ENCODE assay signal across 11 mouse cellular contexts in the genomic region with DNA sequence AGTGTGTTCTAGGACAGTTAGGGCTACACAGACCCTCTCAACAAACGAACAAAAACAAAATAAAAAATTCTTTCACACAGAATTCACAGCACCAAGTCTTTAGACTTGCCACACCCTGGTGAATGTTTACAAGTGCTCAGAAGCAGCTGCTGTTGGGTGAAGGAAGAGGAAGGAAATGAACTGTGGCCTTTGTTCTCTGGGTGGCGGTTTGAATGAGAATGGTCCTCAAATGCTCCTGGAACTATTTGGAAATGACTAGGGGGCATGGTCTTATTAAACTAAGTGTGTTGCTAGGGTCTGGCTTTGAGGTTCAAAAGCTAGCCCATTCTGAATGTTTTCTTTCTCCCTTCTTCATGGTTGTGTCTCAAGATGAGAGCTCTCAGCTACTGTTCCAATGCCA. TPM values are rescaled to one million over a fixed set of nuclear protein-coding genes. Genes with fewer than 3 reads are reported as not detected.
DNase-seq lines count a peak whose midpoint lies in the region; ATAC-seq and TF ChIP-seq lines count a peak whose summit lies in the region.
"Had no signal": no experiment of that assay in that cellular context is flagged by ENCODE, and none has a peak within 500 bp of the region (broad histone marks: within the 10 kb centered on the region; RNA-seq: fewer than 3 reads in every experiment).

No protein-coding gene starts in this region.

- ATAC-seq in lung, postnatal 0 days, result 0 out of 2 replicates have a peak, but pooled peaks have one; percentile 45

- peak; percentile 63 for DNase-seq in lung, postnatal 0 days (ENCODE audit: low spot score)
- DNase-seq in lung, postnatal 14 days, result no peak
- DNase-seq in ZHBTc4 (ENCODE audit: low read depth, low spot score), result peak; percentile 87
- DNase-seq in lung, postnatal 25 days (ENCODE audit: low spot score), result peak; percentile 64
- peak; percentile 43 to 53 for DNase-seq in thymus, postnatal 36 days
- no peak for DNase-seq in embryo, embryonic 9.5 days (ENCODE audit: extremely low spot score)
- DNase-seq in layer of hippocampus, adult 9-10 months (ENCODE audit: low spot score), result no peak
- DNase-seq: cerebellum, adult 11-12 months had no signal

- WGBS in lung, postnatal 0 days, result 25% methylated on average over 2 of the region's 2 CpGs

- no peaks in the 10 kb centered on the region for H3K36me3 ChIP-seq in lung, postnatal 0 days (ENCODE audit: insufficient read depth, low read length)
- H3K36me3 ChIP-seq: embryonic facial prominence, embryonic 15.5 days; hindbrain, embryonic 13.5 days; liver, embryonic 15.5 days had no signal

- no peaks in the 10 kb centered on the region for H3K27me3 ChIP-seq in lung, postnatal 0 days (replicated peaks; ENCODE audit: insufficient read depth, low read length)
- H3K27me3 ChIP-seq: embryonic facial prominence, embryonic 15.5 days; hindbrain, embryonic 13.5 days; liver, embryonic 15.5 days had no signal

- H3K9me3 ChIP-seq in lung, postnatal 0 days (ENCODE audit: low read length), result no peaks in the 10 kb centered on the region
- H3K9me3 ChIP-seq: embryonic facial prominence, embryonic 15.5 days; hindbrain, embryonic 13.5 days; liver, embryonic 15.5 days had no signal

- H3K4me2 ChIP-seq in lung, postnatal 0 days (replicated peaks; ENCODE audit: low read depth, low read length), result no peak overlapping the region
- H3K4me2 ChIP-seq: embryonic facial prominence, embryonic 15.5 days; hindbrain, embryonic 13.5 days; liver, embryonic 15.5 days had no signal

- no peak overlapping the region for H3K4me3 ChIP-seq in lung, postnatal 0 days (ENCODE audit: low read depth, low read length)
- H3K4me3 ChIP-seq: embryonic facial prominence, embryonic 15.5 days; hindbrain, embryonic 13.5 days; liver, embryonic 15.5 days had no signal

- H3K4me1 ChIP-seq in lung, postnatal 0 days (ENCODE audit: insufficient read depth, low read depth, low read length), result peaks cover 2% of the 10 kb centered on the region; the same call in 1 of the 2 replicates
- H3K4me1 ChIP-seq: hindbrain, embryonic 13.5 days had no signal

- no peak; the same call in 1 of the 2 replicates for TF ChIP-seq EP300 in lung, postnatal 0 days (IDR thresholded peaks at IDR 0.05)

- peak overlapping the region; percentile 60 for H3K27ac ChIP-seq in lung, postnatal 0 days (ENCODE audit: low read length)
- H3K27ac ChIP-seq: embryonic facial prominence, embryonic 15.5 days; hindbrain, embryonic 13.5 days; liver, embryonic 15.5 days had no signal

- no peak for TF ChIP-seq CTCF in lung, postnatal 0 days (IDR thresholded peaks at IDR 0.05)

- H3K9ac ChIP-seq in lung, postnatal 0 days (replicated peaks; ENCODE audit: low read depth), result no peak overlapping the region
- H3K9ac ChIP-seq: embryonic facial prominence, embryonic 15.5 days; hindbrain, embryonic 13.5 days; liver, embryonic 15.5 days had no signal

RNA-seq across cellular contexts. Expression of a gene that starts 18.4 kb away (rescaled TPM):
- 57.2 and 64.6 TPM in 2 replicates for polyA plus RNA-seq in lung, postnatal 0 days (2015; fragmentation: Nextera tagmentation; extraction: Ambion mirVana)

Comparison
In these comparisons a context has a peak if more than half of its experiments do, and no peak if none do; other contexts are left out.
1. DNase-seq: peak in lung, postnatal 0 days (single experiment), ZHBTc4 (single experiment), lung, postnatal 25 days (single experiment) and thymus, postnatal 36 days (2 of 2); none in lung, postnatal 14 days (single experiment), embryo, embryonic 9.5 days (single experiment) and layer of hippocampus, adult 9-10 months (single experiment).